Mouse (Mus musculus) MEL-GATA-1-ER (cell line): ENCODE data around the gene Lix1l.

Experiments used
- DNase-seq: peaks from one replicate; pipeline ENCODE4 v3.0.0-alpha.2; 2012; ENCODE audit warnings: low read depth; ENCODE audit errors: extremely low read depth

Lix1l gene

GRCm38 (mm10) chr3:96565105-96565504 lies 35.8 kb upstream of the Lix1l start:
- no peak for DNase-seq

- no peak for DNase-seq
Observed at GRCm38 (mm10) chr3:96566661-96567450, 34.1 kb upstream of the Lix1l start.

- no peak for DNase-seq
Observed at GRCm38 (mm10) chr3:96568605-96569004, 32.3 kb upstream of the Lix1l start.

- DNase-seq = no peak
Observed at GRCm38 (mm10) chr3:96569506-96569905, 31.4 kb upstream of the Lix1l start.

- DNase-seq = no peak
Observed at GRCm38 (mm10) chr3:96569966-96570605, 30.9 kb upstream of the Lix1l start.

GRCm38 (mm10) chr3:96570643-96571042 lies 30.3 kb upstream of the Lix1l start:
- DNase-seq = no peak

GRCm38 (mm10) chr3:96571336-96571735 lies 29.6 kb upstream of the Lix1l start:
- no peak for DNase-seq

- no peak for DNase-seq
Observed at GRCm38 (mm10) chr3:96571896-96572698, 28.9 kb upstream of the Lix1l start.

- no peak for DNase-seq
Observed at GRCm38 (mm10) chr3:96573611-96574511, 27.1 kb upstream of the Lix1l start.

GRCm38 (mm10) chr3:96575272-96575984 lies 25.5 kb upstream of the Lix1l start:
- DNase-seq = no peak

- no peak for DNase-seq
Observed at GRCm38 (mm10) chr3:96576005-96576658, 24.8 kb upstream of the Lix1l start.

- DNase-seq = peak; percentile 100
Observed at GRCm38 (mm10) chr3:96576690-96577541, 24.0 kb upstream of the Lix1l start, which contains the start of gene Gm16253. TSS of gene Gm16253 (plus strand) at chr3:96576984.

- no peak for DNase-seq
Observed at GRCm38 (mm10) chr3:96577566-96577965, 23.4 kb upstream of the Lix1l start.

GRCm38 (mm10) chr3:96578561-96579238 lies 22.2 kb upstream of the Lix1l start:
- DNase-seq = no peak

GRCm38 (mm10) chr3:96579239-96579750 lies 21.7 kb upstream of the Lix1l start:
- DNase-seq = no peak

- DNase-seq = peak; percentile 99
Observed at GRCm38 (mm10) chr3:96579885-96580454, 21.0 kb upstream of the Lix1l start.

GRCm38 (mm10) chr3:96581141-96581540 lies 19.8 kb upstream of the Lix1l start:
- no peak for DNase-seq
